Mouse (Mus musculus) kidney, adult 11 months (tissue): ENCODE results near the gene Lalba.
"Not testable (repeated sequence)": the region's sequence is repeated elsewhere in the genome, so short reads cannot be mapped to it uniquely, and the experiment has no call there.

Source experiments
- DNase-seq: peaks from one replicate; pipeline ENCODE4 v3.0.0; 2022

Lalba gene

GRCm38 (mm10) chr15:98482701-98483100 is at the start of gene Lalba:
Lalba (minus strand) TSS chr15:98482721.
- DNase-seq: no peak

- no peak for DNase-seq
These were observed 49.8 kb upstream of the Lalba start for GRCm38 (mm10) chr15:98532281-98532680.

GRCm38 (mm10) chr15:98528066-98528563 is 45.6 kb upstream of the Lalba start:
- DNase-seq: no peak

GRCm38 (mm10) chr15:98527056-98527771 is 44.7 kb upstream of the Lalba start:
- no peak for DNase-seq

- no peak for DNase-seq
These were observed 43.5 kb upstream of the Lalba start for GRCm38 (mm10) chr15:98526057-98526456.

- DNase-seq: no peak
These were observed 38.7 kb upstream of the Lalba start for GRCm38 (mm10) chr15:98521245-98521644.

GRCm38 (mm10) chr15:98517380-98518355 is 35.1 kb upstream of the Lalba start:
- peak; percentile 49 for DNase-seq

GRCm38 (mm10) chr15:98514845-98515244 is 32.3 kb upstream of the Lalba start:
- DNase-seq: not testable (repeated sequence)

- no peak for DNase-seq
These were observed 31.6 kb upstream of the Lalba start for GRCm38 (mm10) chr15:98514146-98514545.

- not testable (repeated sequence) for DNase-seq
These were observed 31.2 kb upstream of the Lalba start for GRCm38 (mm10) chr15:98513676-98514075.

- peak; percentile 61 for DNase-seq
These were observed 30.3 kb upstream of the Lalba start for GRCm38 (mm10) chr15:98512799-98513321.

- DNase-seq: no peak
These were observed 29.7 kb upstream of the Lalba start for GRCm38 (mm10) chr15:98512232-98512631.

GRCm38 (mm10) chr15:98511386-98511928 is 28.9 kb upstream of the Lalba start:
- DNase-seq: no peak

GRCm38 (mm10) chr15:98510438-98511385 is 28.2 kb upstream of the Lalba start:
- no peak for DNase-seq

GRCm38 (mm10) chr15:98509387-98509786 is 26.9 kb upstream of the Lalba start:
- DNase-seq: no peak

- DNase-seq: no peak
These were observed 24.8 kb upstream of the Lalba start for GRCm38 (mm10) chr15:98507321-98507720.

GRCm38 (mm10) chr15:98506253-98506957 is 23.9 kb upstream of the Lalba start:
- no peak for DNase-seq

GRCm38 (mm10) chr15:98504514-98504913 is 22.0 kb upstream of the Lalba start:
- peak; percentile 28 for DNase-seq

GRCm38 (mm10) chr15:98503317-98503716 is 20.8 kb upstream of the Lalba start:
- no peak for DNase-seq

GRCm38 (mm10) chr15:98497631-98498030 is 15.1 kb upstream of the Lalba start:
- no peak for DNase-seq

- DNase-seq: no peak
These were observed 9.6 kb upstream of the Lalba start, which contains the start of gene Olfr279 for GRCm38 (mm10) chr15:98492102-98492501. Olfr279 (plus strand) TSS chr15:98492402.
